Mouse (Mus musculus) heart, postnatal 0 days (tissue): ENCODE measurements at regions not wholly inside any gene's neighbourhood (a gene's known extent, or its start where the extent isn't known, plus 50 kb on each side); places are given as distances from the start of the nearest gene placed in this dataset.

Source experiments
- CTCF ChIP-seq: IDR thresholded peaks from 2 replicates; pipeline ENCODE4 v1.5.1; 2016; ENCODE audit warnings: antibody characterized with exemption, control low read depth, low read depth
- EP300 ChIP-seq: IDR thresholded peaks from 2 replicates; pipeline ENCODE4 v1.6.1; 2016; ENCODE audit warnings: antibody characterized with exemption, low read depth

- TF ChIP-seq CTCF (no peak), EP300 (no peak)
Measured at GRCm38 (mm10) chr1:194396754-194397460, 221.1 kb upstream of the Plxna2 start.
